Mouse (Mus musculus): ENCODE measurements around the gene Nptn. TPM values are rescaled to one million over a fixed set of nuclear protein-coding genes. Genes with fewer than 3 reads are reported as not detected.

Gene Nptn
- polyA plus RNA-seq, 1 experiment from 2014 or later, result 124 TPM

DNA sequence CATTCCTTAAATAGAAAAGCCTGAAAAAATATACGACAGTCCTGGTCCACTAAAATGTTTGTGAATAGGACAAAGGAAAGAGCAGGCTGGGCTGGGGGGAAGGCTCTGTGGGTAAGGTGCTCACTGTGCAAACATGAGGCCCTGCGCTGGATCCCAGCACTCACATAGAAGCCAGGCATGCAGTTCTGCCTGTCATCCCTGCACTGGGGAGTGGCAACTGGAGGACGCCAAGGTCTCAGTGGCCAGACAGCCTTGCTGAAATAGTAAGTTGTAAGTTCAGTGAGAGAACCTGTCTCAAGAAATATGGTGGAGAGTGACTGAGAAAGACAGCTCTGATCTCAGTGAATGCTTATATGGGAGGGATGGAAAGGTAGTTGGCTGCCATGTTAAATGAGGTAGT lies 78.6 kb downstream of the Nptn start:
- no peaks in the 10 kb centered on the region for H3K27me3 ChIP-seq
- H3K36me3 ChIP-seq, result peaks cover 50% of the 10 kb centered on the region
- H3K4me2 ChIP-seq, result no peak overlapping the region
- WGBS, result 92% methylated on average over 3 of the region's 3 CpGs
- no peak overlapping the region for H3K4me3 ChIP-seq
- H3K9ac ChIP-seq, result no peak overlapping the region
- no peak for ATAC-seq (ENCODE audit: insufficient number of reproducible peaks, low FRiP score, low TSS enrichment, low read depth)
- H3K9me3 ChIP-seq, result no peaks in the 10 kb centered on the region
- no peaks in the 10 kb centered on the region for H3K4me1 ChIP-seq
- no peak overlapping the region for H3K27ac ChIP-seq

DNA sequence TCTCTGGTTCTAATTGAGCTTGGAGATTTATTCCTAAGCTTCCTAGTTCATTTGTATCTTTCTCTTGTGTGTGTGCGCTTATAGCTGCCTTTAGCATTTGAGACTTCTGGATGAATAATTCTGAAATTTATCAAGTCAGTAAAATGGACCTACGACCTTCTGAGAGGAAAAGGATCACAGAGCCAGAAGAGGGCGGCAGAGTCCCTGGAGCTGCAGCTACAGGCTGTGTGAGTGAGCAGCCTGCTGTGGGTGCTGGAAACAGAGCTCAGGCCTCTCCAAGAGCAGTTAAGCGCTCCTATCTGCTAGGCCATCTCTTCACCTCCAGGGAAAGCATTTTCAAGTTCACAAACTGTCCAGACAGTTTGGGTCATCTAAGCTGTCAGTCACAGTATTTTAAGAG lies 80.0 kb downstream of the Nptn start:
- Histone ChIP-seq H3K9me3 (no peaks in the 10 kb centered on the region), H3K4me3 (no peak overlapping the region), H3K27me3 (no peaks in the 10 kb centered on the region), H3K4me2 (no peak overlapping the region), H3K36me3 (peaks cover 44% of the 10 kb centered on the region), H3K27ac (no peak overlapping the region), H3K9ac (no peak overlapping the region), H3K4me1 (no peaks in the 10 kb centered on the region)
- WGBS, result 92% methylated on average over 4 of the region's 4 CpGs
- ATAC-seq (ENCODE audit: insufficient number of reproducible peaks, low FRiP score, low TSS enrichment, low read depth), result no peak

DNA sequence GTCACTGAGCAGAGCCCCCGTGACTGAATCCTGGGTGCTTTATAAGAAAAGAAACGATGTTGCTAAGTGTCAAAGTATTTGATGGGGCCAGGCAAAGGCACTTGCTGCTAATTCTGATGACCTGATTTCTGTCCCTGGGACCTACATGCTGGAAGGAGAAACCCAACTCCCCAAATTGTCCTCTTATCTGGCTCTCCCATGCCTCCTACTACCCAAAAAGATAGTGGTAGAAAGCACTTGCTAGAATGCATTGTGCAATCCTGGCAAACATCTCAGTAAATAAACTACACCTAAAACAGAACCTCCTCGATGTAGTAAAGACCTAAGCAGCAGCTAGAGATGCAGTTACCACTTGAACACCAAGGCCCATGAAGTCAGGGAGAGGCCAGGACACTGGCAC lies 80.8 kb downstream of the Nptn start:
- WGBS, result 82% methylated on average over 3 of the region's 3 CpGs
- ATAC-seq (ENCODE audit: insufficient number of reproducible peaks, low FRiP score, low TSS enrichment, low read depth), result no peak
- Histone ChIP-seq H3K27me3 (no peaks in the 10 kb centered on the region), H3K27ac (no peak overlapping the region), H3K4me1 (no peaks in the 10 kb centered on the region), H3K9me3 (no peaks in the 10 kb centered on the region), H3K4me3 (no peak overlapping the region), H3K4me2 (no peak overlapping the region), H3K9ac (no peak overlapping the region), H3K36me3 (peaks cover 40% of the 10 kb centered on the region)

DNA sequence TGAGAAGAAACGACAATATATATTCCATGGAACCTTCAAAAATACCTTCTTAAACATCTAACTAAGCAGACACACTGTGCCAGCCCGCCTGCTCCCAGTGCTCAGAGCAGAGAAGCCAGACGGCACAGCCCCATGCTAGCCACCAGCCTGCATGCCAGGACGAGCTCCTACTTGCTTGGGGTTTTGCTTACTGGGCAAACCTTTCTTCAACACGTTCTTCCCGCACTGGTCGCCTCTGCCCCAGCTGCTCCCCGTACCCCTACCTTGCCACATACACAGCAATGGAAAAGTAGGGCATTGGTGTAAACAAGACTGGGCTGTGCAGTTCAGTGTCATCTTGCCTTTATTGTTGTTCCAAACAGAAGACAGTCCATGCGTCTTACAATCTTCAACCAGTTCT lies 83.5 kb downstream of the Nptn start:
- H3K4me3 ChIP-seq, result no peak overlapping the region
- no peaks in the 10 kb centered on the region for H3K27me3 ChIP-seq
- H3K36me3 ChIP-seq, result peaks cover 18% of the 10 kb centered on the region
- H3K9me3 ChIP-seq, result no peaks in the 10 kb centered on the region
- WGBS, result 72% methylated on average over 9 of the region's 9 CpGs
- H3K27ac ChIP-seq, result no peak overlapping the region
- ATAC-seq (ENCODE audit: insufficient number of reproducible peaks, low FRiP score, low TSS enrichment, low read depth), result no peak
- no peak overlapping the region for H3K4me2 ChIP-seq
- H3K9ac ChIP-seq, result no peak overlapping the region
- no peaks in the 10 kb centered on the region for H3K4me1 ChIP-seq

DNA sequence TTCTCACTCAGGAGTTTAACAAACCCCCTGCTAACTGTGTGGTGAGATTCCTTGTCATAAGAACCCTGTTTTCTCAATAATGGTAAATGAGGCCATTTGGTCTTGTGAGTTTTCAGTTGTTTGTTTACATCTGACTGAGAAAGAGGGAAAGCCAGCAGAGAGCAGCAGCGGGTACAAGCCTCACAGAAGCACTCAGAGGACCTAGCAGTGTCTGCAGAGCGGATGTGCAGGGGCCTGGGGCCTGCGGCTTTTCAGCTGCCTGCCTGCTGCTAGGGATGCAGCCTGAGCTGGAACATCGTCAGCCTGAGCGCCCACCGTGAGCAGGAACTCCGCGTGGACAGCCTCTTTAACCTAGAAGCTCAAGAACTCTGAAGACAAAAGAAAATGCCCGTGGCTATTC lies 84.2 kb downstream of the Nptn start:
- Histone ChIP-seq H3K4me2 (no peak overlapping the region), H3K36me3 (peaks cover 18% of the 10 kb centered on the region), H3K9me3 (no peaks in the 10 kb centered on the region), H3K27ac (no peak overlapping the region), H3K27me3 (no peaks in the 10 kb centered on the region), H3K4me1 (no peaks in the 10 kb centered on the region), H3K4me3 (no peak overlapping the region), H3K9ac (no peak overlapping the region)
- no peak for ATAC-seq (ENCODE audit: insufficient number of reproducible peaks, low FRiP score, low TSS enrichment, low read depth)
- 56% methylated on average over 9 of the region's 9 CpGs for WGBS

DNA sequence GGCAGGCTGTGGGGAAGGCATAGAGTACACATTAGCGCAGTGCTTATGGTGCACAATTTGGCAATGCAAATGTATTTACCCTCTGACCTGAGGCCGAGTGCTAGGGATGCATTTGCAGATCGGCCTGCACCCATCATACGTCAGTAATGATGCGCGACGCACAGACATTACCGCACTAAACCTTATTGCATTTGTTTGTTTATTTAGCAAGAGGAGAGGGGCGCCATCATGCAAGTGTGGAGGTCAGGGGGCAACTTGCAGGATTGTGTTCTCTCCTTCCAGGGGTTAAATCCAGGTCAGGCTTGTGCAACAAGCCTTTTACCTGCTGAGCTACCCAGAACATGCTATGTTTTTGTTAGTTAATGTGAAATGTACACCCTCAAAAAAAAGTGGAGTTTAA lies 85.2 kb downstream of the Nptn start:
- no peaks in the 10 kb centered on the region for H3K9me3 ChIP-seq
- H3K4me1 ChIP-seq, result 0 out of 2 replicates have a peak, but pooled peaks cover under 1% of the 10 kb centered on the region
- WGBS, result 69% methylated on average over 9 of the region's 9 CpGs

DNA sequence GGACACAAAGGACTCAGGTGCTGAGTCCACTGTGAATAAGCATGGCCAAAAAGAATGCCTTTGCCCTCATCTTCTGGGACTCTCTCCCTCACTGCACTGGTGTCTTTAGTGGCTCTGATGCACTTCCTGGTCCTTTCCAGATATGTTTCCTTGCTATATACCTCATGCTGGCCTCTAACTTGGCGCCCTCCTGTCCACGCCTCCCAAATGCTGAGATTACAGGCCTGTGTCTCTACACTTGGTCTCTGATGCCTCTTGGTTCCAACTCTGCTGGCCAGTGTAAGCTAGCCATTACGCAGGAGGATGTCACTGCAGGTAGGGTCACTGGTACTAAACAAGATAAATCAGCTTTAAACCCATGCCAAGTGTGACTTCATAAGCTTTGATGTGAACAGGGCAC lies 86.1 kb downstream of the Nptn start:
- no peak for ATAC-seq (ENCODE audit: insufficient number of reproducible peaks, low FRiP score, low TSS enrichment, low read depth)
- H3K9ac ChIP-seq, result no peak overlapping the region
- 0 out of 2 replicates have a peak, but pooled peaks cover 5% of the 10 kb centered on the region for H3K4me1 ChIP-seq
- 91% methylated on average over 3 of the region's 3 CpGs for WGBS
- H3K4me3 ChIP-seq, result no peak overlapping the region
- H3K9me3 ChIP-seq, result no peaks in the 10 kb centered on the region
- H3K27ac ChIP-seq, result no peak overlapping the region
- no peaks in the 10 kb centered on the region for H3K27me3 ChIP-seq
- H3K4me2 ChIP-seq, result no peak overlapping the region
- H3K36me3 ChIP-seq, result peaks cover 8% of the 10 kb centered on the region; the same call in 1 of the 2 replicates

More for the DNA sequence above, 85.2 kb downstream of the Nptn start:
- Histone ChIP-seq H3K27ac (no peak overlapping the region), H3K9ac (no peak overlapping the region), H3K4me2 (no peak overlapping the region), H3K27me3 (no peaks in the 10 kb centered on the region), H3K36me3 (peaks cover 12% of the 10 kb centered on the region), H3K4me3 (no peak overlapping the region)
- no peak for ATAC-seq (ENCODE audit: insufficient number of reproducible peaks, low FRiP score, low TSS enrichment, low read depth)

DNA sequence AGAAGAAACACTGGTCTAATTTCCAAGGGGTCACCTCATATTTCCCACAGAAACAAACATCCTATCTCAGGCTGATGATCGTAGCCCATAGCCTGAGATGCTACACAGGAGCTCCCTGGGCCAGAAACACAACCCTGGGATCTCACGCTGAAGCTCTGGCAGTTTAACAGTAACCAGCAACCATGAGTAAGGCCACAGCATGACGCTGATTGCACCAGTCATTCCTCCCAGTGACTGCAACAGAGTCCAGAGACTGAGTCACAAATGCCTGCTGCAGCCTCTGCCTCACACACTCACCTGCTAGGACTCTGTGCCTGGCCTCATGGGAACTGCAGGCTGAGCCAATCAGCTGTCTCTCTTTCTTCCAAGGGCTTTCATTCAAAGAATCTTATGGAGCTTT lies 87.0 kb downstream of the Nptn start:
- ATAC-seq (ENCODE audit: insufficient number of reproducible peaks, low FRiP score, low TSS enrichment, low read depth), result no peak
- Histone ChIP-seq H3K4me1 (0 out of 2 replicates have a peak, but pooled peaks cover 5% of the 10 kb centered on the region), H3K4me3 (no peak overlapping the region), H3K27ac (no peak overlapping the region), H3K9me3 (no peaks in the 10 kb centered on the region), H3K4me2 (no peak overlapping the region), H3K9ac (no peak overlapping the region), H3K27me3 (no peaks in the 10 kb centered on the region), H3K36me3 (peaks cover 8% of the 10 kb centered on the region; the same call in 1 of the 2 replicates)
- WGBS, result 56% methylated on average over 3 of the region's 3 CpGs

DNA sequence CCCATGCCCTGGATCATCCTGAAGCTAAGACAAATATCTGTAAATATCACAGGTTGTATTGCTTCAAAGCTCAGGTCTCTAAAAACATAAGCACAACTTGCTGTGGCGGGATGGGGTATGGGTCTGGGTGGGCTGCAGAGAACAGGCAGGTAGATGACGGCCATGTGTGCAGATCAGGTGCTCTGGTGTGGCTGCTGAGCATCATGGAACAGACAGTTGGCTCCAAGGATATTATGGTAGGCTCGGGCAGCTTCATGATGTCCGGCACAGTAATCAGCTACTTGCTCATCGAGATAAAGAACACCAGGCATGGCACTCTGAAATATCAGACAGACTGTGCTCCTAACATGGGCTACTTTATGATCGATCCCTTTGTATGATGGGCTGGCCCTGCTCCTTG lies 87.8 kb downstream of the Nptn start:
- Histone ChIP-seq H3K36me3 (peaks cover 8% of the 10 kb centered on the region; the same call in 1 of the 2 replicates), H3K9me3 (no peaks in the 10 kb centered on the region), H3K27ac (no peak overlapping the region), H3K4me2 (no peak overlapping the region), H3K27me3 (no peaks in the 10 kb centered on the region), H3K4me3 (no peak overlapping the region), H3K9ac (no peak overlapping the region), H3K4me1 (0 out of 2 replicates have a peak, but pooled peaks cover 7% of the 10 kb centered on the region)
- WGBS, result 91% methylated on average over 6 of the region's 6 CpGs
- no peak for ATAC-seq (ENCODE audit: insufficient number of reproducible peaks, low FRiP score, low TSS enrichment, low read depth)

DNA sequence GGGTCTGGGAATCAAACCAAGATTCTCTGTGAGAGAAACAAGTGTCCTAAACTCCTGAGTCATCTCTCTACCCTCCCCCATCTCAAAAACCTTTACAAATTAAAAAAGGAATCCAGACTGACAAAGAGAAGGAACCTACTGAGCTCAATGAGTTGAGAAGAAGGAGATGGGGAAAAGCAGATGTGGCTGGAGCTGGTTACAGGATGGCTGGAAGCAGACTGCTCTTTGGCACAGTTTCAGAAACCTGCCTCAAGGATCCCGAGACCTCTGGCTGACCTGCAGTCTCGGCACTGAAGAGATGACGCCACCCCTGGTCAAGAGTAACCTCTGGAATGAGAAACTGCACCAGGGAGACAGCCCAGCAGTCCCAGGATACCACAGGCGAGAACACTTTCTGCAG lies 90.4 kb downstream of the Nptn start:
- H3K27me3 ChIP-seq, result no peaks in the 10 kb centered on the region
- H3K4me2 ChIP-seq, result no peak overlapping the region
- no peak overlapping the region for H3K4me3 ChIP-seq
- H3K4me1 ChIP-seq, result 0 out of 2 replicates have a peak, but pooled peaks cover 7% of the 10 kb centered on the region
- 22% methylated on average over 4 of the region's 4 CpGs for WGBS
- no peak overlapping the region for H3K9ac ChIP-seq
- ATAC-seq (ENCODE audit: insufficient number of reproducible peaks, low FRiP score, low TSS enrichment, low read depth), result no peak
- H3K36me3 ChIP-seq, result no peaks in the 10 kb centered on the region
- no peak overlapping the region for H3K27ac ChIP-seq
- no peaks in the 10 kb centered on the region for H3K9me3 ChIP-seq

DNA sequence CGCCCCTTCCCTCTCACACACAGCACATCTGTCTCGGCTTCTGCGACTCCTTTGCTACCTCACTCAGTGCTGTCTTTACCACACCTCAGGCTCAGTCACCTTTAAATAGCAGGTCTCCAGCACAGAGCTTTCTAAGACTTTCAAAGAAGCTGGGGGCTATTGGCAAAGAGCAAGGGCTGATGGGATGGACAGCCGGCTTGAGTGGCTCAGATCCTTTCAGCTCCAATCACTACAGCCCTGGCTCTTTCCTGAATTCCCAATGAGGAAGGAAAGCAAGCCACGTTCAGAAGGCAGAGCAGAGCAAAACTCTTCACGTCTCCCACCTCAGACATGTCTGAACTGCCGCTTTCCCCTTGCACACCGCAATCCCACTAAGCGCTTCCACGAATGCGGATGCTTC lies 92.7 kb downstream of the Nptn start:
- Histone ChIP-seq H3K27me3 (no peaks in the 10 kb centered on the region), H3K9me3 (no peaks in the 10 kb centered on the region), H3K36me3 (no peaks in the 10 kb centered on the region), H3K4me1 (0 out of 2 replicates have a peak, but pooled peaks cover 7% of the 10 kb centered on the region), H3K27ac (no peak overlapping the region), H3K4me2 (no peak overlapping the region), H3K9ac (no peak overlapping the region), H3K4me3 (no peak overlapping the region)
- no peak for ATAC-seq (ENCODE audit: insufficient number of reproducible peaks, low FRiP score, low TSS enrichment, low read depth)
- WGBS, result 65% methylated on average over 11 of the region's 11 CpGs

DNA sequence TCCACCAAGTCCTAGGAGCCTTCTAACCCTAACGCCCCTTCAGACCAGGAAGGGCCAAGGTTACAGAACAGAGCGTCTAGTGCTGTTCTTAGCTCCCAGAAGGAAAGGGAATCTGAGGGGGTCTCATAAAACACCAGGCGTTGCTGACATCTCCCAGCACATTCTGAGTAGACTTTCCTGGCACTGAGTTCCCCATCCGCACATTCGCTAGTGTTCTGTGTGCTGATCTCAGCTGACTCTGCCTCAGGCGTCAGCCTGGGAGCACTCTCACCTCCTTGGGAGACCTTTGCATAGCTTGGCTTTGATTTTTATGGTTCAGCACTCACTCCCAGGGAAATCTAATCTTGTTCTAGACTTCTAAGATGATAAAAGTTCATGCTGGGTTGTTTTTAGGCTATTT lies 93.3 kb downstream of the Nptn start:
- H3K4me3 ChIP-seq, result no peak overlapping the region
- 0 out of 2 replicates have a peak, but pooled peaks cover 7% of the 10 kb centered on the region for H3K4me1 ChIP-seq
- WGBS, result 20% methylated on average over 6 of the region's 6 CpGs
- H3K27ac ChIP-seq, result no peak overlapping the region
- H3K36me3 ChIP-seq, result no peaks in the 10 kb centered on the region
- H3K9me3 ChIP-seq, result no peaks in the 10 kb centered on the region
- H3K4me2 ChIP-seq, result no peak overlapping the region
- H3K9ac ChIP-seq, result no peak overlapping the region
- no peaks in the 10 kb centered on the region for H3K27me3 ChIP-seq
- ATAC-seq (ENCODE audit: insufficient number of reproducible peaks, low FRiP score, low TSS enrichment, low read depth), result no peak

DNA sequence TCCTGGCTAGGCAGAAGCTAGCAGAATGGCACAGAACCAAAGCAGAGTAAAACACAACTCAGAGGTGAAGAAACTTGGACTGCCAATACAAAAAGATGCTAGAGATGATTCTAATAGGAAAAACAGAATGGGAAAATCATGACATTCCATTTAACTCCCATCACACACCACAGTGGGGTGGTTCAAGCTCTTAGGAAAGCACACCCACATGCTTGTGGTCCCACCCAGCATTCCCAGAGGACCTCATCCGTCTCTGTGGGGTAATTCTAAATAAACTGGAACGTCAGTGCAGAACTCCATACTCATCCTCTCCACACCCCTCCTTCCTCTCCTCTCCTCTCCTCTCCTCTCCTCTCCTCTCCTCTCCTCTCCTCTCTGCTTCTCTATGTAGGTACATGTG lies 99.4 kb downstream of the Nptn start:
- Histone ChIP-seq H3K27me3 (no peaks in the 10 kb centered on the region), H3K4me1 (no peaks in the 10 kb centered on the region), H3K4me3 (no peak overlapping the region), H3K27ac (no peak overlapping the region), H3K9me3 (no peaks in the 10 kb centered on the region), H3K9ac (no peak overlapping the region), H3K4me2 (no peak overlapping the region), H3K36me3 (no peaks in the 10 kb centered on the region)
- ATAC-seq (ENCODE audit: insufficient number of reproducible peaks, low FRiP score, low TSS enrichment, low read depth), result no peak
- WGBS, result 60% methylated on average over 2 of the region's 2 CpGs

Measured in limb, embryonic 15.5 days (tissue).